Mouse (Mus musculus): ENCODE data around the gene Elavl4.

The Elavl4 gene

GRCm38 (mm10) chr4:110266804-110267575, 84.7 kb downstream of the Elavl4 start:
- in situ Hi-C loops (cut with MboI, MseI) = no loop called here

DNA sequence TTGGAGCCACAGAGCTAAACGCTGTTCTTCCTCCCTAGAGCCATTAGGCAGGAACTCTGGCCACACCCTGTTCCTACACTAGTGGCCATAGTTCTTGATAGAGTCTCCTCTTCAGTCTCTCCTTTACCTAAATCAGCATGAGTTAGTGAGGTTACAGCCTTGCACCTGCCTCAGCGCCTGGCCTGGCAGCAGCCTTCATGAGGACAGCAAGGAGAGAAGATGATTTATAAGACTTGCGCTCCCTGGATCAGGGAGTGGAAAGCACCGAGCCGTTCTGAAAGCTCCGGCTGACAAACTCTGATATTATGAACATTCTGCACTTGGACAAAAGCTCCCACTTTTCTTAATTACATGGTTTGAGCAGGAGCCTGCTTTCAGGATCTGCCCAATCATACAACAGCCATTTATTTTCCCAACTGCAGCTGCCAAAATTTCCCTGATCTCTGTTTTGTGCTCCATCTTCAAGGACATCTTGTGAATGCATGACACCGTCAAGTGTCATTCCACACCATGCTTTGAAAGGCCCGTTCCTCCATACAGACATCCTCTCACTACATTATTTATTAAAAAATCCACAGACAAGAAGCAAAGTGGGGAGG, 87.3 kb downstream of the Elavl4 start:
- in situ Hi-C loops (cut with MboI, MseI) = no loop called here

- in situ Hi-C loops (cut with MboI, MseI) = no loop called here
These were observed 94.3 kb downstream of the Elavl4 start for GRCm38 (mm10) chr4:110257360-110257759.

- in situ Hi-C loops (cut with MboI, MseI) = no loop called here
These were observed 96.1 kb downstream of the Elavl4 start for GRCm38 (mm10) chr4:110255617-110256016.

GRCm38 (mm10) chr4:110250055-110250454, 101.7 kb downstream of the Elavl4 start:
- in situ Hi-C loops (cut with MboI, MseI) = no loop called here

GRCm38 (mm10) chr4:110242879-110243278, 108.8 kb downstream of the Elavl4 start:
- in situ Hi-C loops (cut with MboI, MseI) = no loop called here

- in situ Hi-C loops (cut with MboI, MseI) = no loop called here
These were observed 117.2 kb downstream of the Elavl4 start for GRCm38 (mm10) chr4:110234554-110234953.

DNA sequence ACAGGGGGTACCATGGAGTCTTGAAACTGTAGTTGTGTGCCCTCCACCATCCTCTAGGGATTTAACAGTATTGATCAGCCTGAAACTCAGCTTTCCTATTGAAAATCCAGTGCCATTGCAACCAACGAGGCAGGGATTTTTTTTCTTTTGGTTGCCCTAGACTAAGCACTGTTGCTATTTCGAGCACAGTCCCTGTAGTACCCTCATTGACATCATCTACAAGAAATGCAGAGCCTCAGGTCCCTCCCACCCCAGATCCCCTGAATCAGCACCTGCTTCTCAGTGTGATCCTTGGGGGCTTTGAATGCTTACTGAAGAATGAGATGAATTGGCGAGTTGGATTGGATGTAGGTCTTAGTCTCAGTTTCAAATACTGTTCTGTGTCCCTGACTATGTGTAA, 119.4 kb downstream of the Elavl4 start:
- in situ Hi-C loops (cut with MboI, MseI) = no loop called here

DNA sequence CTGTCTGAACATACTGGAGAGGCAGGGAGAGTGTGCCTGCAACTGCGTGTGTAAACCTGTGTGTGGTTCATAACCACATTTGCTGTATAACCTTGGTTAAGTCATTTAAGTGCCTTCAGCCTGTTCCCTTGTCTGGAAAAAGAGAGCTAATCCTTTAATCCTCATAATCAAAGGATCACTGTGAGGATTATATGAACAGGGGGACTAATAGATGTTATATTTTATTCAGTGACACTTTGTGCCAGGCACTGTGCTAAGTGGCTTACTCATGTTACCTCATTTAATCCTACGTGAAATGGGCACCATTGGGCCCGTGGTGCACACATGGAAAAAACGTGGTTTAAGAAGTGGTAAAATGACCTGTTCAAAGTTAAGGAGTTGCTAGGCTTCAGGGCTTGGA, 119.9 kb downstream of the Elavl4 start:
- in situ Hi-C loops (cut with MboI, MseI) = no loop called here

DNA sequence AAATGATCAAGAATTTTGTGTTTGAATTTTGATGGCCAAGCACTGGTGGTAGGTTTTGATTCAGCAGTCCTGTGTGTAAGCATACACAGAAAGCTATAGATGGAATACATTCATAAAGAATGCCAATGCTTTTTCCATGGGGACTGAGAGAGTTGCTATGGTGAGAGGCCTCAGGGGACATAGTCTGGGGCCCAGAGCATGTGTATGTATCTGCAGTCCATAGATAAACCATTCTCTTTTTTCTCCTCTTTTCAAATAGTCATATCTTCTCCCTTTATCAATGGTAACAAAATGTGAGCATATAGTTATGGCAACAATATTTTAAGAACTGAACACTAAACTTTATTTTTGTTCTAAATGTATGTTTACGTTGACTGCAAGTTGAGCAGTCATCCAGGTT, 122.1 kb downstream of the Elavl4 start:
- in situ Hi-C loops (cut with MboI, MseI) = no loop called here

GRCm38 (mm10) chr4:110229238-110229637, 122.5 kb downstream of the Elavl4 start:
- in situ Hi-C loops (cut with MboI, MseI) = no loop called here

DNA sequence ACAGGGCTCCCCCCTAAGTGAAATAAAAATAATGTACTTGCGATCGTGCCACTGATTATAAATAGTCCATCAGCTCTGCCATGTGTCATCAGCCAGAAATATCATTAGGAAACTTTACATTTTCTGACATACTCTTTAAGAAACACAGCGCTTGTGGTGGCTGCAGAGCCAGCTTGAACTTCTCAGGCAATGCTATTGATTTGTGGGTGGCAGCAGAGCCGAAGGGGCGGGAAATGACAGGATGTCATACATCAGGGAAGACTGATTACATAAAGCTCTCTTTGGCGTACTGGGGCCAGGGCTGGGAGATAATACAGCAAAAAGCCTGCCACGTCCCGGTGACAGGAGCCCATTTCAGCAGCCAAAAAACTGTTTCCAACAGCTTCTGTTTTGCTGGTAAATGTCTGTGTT, 124.1 kb downstream of the Elavl4 start:
- in situ Hi-C loops (cut with MboI, MseI) = no loop called here

- in situ Hi-C loops (cut with MboI, MseI) = no loop called here
These were observed 126.2 kb downstream of the Elavl4 start for GRCm38 (mm10) chr4:110225492-110225891.

DNA sequence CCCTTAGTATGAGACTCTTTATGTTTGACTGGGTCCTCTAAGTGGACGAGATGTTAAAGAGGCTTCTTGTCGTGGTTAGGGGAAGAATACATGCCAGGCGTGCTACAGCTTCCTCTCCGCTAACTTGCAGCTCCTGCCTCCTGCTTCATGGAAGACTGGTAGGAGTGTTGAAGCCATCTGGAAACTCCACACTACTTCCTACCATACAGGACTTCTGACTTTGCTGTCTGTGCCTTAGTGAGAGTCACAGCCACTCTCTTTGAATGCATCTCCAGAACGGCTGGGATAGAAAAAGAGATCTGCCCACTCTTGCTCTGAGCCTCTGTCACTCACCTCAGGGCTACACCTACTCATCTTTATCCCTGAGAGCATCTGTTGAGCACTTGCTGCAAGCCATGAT, 132.9 kb downstream of the Elavl4 start:
- in situ Hi-C loops (cut with MboI, MseI) = no loop called here

GRCm38 (mm10) chr4:110217553-110217952, 134.2 kb downstream of the Elavl4 start:
- in situ Hi-C loops (cut with MboI, MseI) = no loop called here

GRCm38 (mm10) chr4:110214543-110214942, 137.2 kb downstream of the Elavl4 start:
- in situ Hi-C loops (cut with MboI, MseI) = no loop called here

DNA sequence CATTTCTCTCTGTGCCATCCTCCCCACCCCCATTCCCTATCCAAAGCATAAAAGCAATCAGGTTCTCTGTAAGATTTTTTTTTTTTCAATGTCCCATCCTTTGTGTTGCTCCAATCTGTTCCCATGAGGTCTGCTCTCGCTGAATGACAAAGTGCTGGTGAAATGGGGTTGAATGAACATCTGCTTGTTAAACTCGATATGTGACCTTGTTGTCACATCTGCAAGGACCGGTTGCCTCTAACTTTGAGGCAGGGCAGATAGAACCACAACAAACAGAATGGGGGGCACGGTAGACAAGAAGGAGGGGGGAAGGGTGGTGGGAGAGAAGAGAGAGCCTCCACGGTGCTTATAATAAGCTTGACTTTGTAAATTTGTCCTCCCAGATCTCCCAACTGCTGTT, 138.0 kb downstream of the Elavl4 start:
- in situ Hi-C loops (cut with MboI, MseI) = no loop called here

DNA sequence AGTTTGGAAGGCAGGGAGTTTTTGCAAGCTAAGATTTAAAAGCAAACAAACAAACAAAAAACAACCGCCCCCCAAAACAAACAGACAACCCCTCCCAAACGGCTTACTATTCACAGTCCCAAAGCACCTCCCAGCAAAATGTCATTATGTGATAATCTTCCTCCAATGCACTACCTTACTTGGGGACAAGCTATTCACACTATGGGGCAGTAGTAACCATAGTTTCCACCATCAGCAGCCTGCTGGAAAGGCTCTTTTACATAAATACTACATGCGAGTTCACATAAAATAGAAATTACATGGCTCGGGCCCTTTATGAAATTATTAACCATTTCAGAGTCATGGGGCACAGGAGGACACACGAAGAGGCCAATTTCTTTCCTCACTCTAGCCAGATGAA, 141.5 kb downstream of the Elavl4 start:
- in situ Hi-C loops (cut with MboI, MseI) = no loop called here

DNA sequence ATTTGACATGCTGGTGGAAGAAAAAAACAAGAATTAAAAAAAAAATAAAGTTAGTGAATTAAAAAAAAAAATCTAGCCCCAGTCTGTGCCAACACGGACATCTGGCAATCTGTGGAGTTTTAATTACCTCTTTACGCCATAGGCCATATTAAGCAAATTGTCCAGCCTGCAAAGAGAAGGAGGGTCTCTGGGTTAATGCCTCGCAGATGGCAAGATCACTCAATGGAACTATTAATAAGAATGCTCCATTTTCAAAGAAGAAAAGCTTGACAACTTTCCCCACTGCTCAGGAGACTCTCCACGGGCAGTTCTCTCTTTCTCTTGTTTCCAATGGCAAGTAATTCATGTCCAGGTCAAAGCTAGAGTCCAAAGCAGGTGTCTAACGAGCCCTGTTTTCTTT, 142.1 kb downstream of the Elavl4 start:
- in situ Hi-C loops (cut with MboI, MseI) = no loop called here

GRCm38 (mm10) chr4:110201680-110202079, 150.0 kb downstream of the Elavl4 start:
- in situ Hi-C loops (cut with MboI, MseI) = no loop called here

GRCm38 (mm10) chr4:110199897-110200296, 151.8 kb downstream of the Elavl4 start:
- in situ Hi-C loops (cut with MboI, MseI) = no loop called here

- in situ Hi-C loops (cut with MboI, MseI) = no loop called here
These were observed 153.1 kb downstream of the Elavl4 start for GRCm38 (mm10) chr4:110198600-110198999.

- in situ Hi-C loops (cut with MboI, MseI) = no loop called here
These were observed 174.4 kb downstream of the Elavl4 start for GRCm38 (mm10) chr4:110177263-110177662.

Data from regulatory T cell (primary cell).